Mouse (Mus musculus) kidney, adult 2 months (tissue): ENCODE data around the gene Ly86.

ENCODE experiments used
- CTCF ChIP-seq: fragments of 200-500 bp; conservative IDR thresholded peaks from 2 replicates; pipeline ENCODE4 v1.5.1; 2011; ENCODE audit warnings: low read depth, mild to moderate bottlenecking, control low read depth, low read length, moderate library complexity, mixed read lengths; ENCODE audit not compliant: insufficient read depth, insufficient read length
- POLR2A ChIP-seq: fragments of 200-500 bp; IDR thresholded peaks from one replicate; pipeline ENCODE4 v1.6.1; 2011; ENCODE audit warnings: low read depth, low read length, control low read depth

DNA sequence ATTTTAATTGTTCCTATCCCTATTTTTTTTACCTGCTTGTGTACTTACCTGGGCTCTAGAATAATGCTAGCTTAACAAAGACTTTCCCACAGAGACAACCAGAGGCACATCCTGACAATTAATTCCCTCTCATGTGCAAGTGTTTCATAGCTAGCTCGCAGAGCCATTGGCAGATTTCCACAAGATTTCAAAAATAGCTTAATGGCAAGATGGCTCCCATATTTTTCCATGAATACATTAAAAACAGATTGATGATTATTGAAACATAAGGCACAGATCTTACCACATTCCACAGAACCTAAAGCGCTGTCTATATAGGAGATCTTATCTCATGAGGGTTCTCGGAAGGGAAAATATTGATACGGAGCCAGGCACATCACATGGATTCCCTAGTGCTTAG lies 93.8 kb downstream of the Ly86 start:
- TF ChIP-seq POLR2A (no peak), CTCF (no peak)
